Mouse (Mus musculus): ENCODE results near the gene Treml1.

DNA sequence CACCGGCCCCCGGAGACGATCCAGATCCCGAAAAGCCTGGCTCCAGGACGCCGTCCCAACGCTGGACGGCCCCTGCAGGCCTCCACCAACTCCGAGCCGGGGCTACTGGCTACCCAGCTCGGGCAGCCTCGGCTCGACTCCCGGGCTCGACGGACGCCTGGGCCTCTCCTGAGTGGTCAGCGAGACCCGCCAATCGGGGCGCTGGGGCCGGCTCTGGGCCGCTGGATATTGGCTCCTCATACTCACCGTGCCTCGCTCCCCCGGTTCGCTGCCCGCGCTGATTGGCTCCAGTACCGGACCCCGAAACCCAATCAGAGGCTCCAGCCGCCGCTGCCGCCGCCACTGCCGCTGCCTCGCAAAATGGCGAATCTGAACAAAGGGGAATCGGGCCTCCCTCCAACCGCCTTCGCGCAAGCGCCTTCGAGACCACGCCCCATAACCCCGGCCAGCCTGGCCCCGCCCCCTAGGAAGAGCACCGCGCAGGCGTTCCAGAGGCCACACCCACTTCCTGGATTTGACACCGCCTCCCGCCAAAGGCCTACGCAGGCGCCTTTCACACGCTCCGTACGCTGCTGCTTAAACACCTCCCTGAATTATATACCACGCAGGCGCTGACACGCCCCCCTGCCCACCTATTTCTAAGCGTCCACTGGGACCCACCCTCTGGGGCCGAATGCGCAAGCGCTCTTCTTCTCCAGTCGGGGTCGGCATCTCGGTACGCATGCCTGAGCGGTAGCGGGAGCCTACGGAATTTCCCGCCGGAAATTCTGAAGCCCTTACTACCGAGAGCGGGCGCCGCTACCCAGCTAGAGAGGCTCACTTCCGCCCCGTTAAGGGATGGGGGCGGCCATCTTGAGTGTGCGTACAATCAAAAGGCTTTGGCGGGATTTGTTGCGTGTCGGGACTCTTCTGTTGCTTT is 49.9 kb downstream of the Treml1 start, which contains the start of the genes Nfya and Oard1:
- TF ChIP-seq CTCF (IDR thresholded peaks at IDR 0.05; ENCODE audit: low read depth) (0 out of 2 replicates have a peak, but pooled peaks have one; percentile 3), EP300 (IDR thresholded peaks at IDR 0.05; ENCODE audit: low read depth) (peak; percentile 67)

Data from heart, postnatal 0 days (tissue).